Mouse (Mus musculus): ENCODE results near the gene Tmem202.

GRCm38 (mm10) chr9:59577401-59577800 lies 37.8 kb upstream of the Tmem202 start:
- TF ChIP-seq CTCF (IDR thresholded peaks at IDR 0.05; ENCODE audit: extremely low read depth, insufficient read depth, insufficient read length, insufficient replicate concordance) (no peak), POLR2A (IDR thresholded peaks at IDR 0.05; ENCODE audit: low read depth, low read length) (no peak)
